Mouse (Mus musculus): ENCODE results near the gene Tbc1d14. TPM values are rescaled to one million over a fixed set of nuclear protein-coding genes. Genes with fewer than 3 reads are reported as not detected.

The Tbc1d14 gene
- polyA plus RNA-seq, 1 experiment from 2014 or later: 30.3 TPM

DNA sequence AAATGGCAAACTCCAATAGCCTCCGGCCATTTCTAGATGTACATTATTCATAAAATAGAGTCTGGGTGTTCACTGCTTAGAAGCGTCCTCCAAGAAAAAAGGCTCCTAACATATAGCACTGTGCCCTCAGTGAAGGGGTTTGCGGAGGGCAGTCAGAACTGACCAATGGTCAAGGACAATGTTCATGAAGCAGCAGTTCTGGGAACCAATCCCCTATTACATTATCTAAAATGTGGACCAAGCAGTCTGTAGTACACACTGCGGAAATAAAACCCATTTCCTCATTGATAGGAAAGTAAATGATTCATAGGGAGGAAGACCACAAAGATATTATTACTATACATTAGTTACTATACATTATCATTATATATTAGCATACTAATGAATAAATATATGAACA lies 32.6 kb downstream of the Tbc1d14 start:
- 0 out of 2 replicates have a peak, but pooled peaks have one; percentile 44 for ATAC-seq
- Histone ChIP-seq H3K9me3 (no peaks in the 10 kb centered on the region), H3K36me3 (no peaks in the 10 kb centered on the region), H3K4me2 (replicated peaks) (peak overlapping the region; percentile 31), H3K4me3 (replicated peaks) (no peak overlapping the region), H3K27ac (peak overlapping the region; percentile 91), H3K27me3 (replicated peaks) (no peaks in the 10 kb centered on the region), H3K9ac (no peak overlapping the region), H3K4me1 (replicated peaks) (peaks cover 18% of the 10 kb centered on the region; the same call in 1 of the 2 replicates)
- 76% methylated on average over 4 of the region's 4 CpGs for WGBS

DNA sequence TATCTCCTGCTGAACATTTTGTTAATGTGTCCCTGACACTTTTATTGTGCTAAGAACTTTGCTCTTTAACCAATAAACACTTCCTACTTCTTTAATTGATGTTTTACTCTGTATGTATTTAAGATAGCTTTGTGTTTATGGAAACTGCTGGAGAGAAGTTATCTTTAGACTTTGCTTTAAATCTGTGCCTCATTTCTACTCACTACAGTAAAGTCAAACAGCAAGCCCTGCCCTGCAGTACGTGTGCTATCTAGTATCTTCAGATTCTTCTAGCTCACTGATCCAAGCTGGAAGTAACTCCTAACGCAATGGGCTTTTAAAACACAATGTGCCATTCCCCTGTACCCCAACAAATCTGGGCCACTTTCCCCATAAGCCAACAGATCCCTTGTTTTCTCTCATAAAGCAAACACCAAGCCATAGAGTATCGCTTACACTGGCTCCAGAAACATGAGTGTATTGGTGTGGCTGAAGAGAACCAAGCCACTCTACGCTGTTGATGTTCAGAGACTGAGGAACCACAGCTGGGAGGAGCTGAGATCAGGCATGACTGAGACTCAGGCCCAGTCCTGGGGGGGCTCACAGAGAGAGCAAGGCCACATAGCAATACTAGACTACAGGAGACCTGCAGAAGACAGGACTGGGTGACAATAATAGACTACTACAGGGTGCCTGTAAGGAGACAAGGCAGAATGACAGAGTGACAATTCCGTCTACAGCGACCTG lies 33.4 kb downstream of the Tbc1d14 start:
- H3K4me3 ChIP-seq (replicated peaks): no peak overlapping the region
- H3K9me3 ChIP-seq: no peaks in the 10 kb centered on the region
- H3K9ac ChIP-seq: no peak overlapping the region
- WGBS: 58% methylated on average over 6 of the region's 6 CpGs
- H3K4me1 ChIP-seq (replicated peaks): peaks cover 19% of the 10 kb centered on the region; the same call in 1 of the 2 replicates
- H3K4me2 ChIP-seq (replicated peaks): peak overlapping the region; percentile 31
- peak overlapping the region; percentile 91 for H3K27ac ChIP-seq
- no peaks in the 10 kb centered on the region for H3K27me3 ChIP-seq (replicated peaks)
- peak; percentile 72 for ATAC-seq
- H3K36me3 ChIP-seq: no peaks in the 10 kb centered on the region

DNA sequence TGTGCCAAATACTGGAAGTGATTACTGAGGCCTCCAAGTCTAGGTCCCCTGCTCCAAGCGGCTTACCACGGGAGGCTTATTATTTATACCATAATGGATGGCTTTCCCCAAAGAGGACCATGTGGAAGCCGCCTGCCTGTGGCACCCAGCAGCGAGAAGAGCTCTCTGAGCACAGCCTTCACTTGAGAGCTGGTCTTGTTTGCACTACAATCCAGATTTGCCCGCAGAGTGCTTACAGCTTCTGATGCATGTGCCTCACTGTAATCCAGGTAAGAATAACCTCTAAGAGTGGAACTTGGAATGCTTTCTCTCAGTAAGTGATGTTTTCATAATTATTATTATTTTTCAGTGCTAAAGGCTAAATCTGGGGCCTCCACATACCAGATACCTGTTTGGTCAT lies 34.0 kb downstream of the Tbc1d14 start:
- H3K36me3 ChIP-seq: no peaks in the 10 kb centered on the region
- no peak overlapping the region for H3K4me2 ChIP-seq (replicated peaks)
- no peak overlapping the region for H3K4me3 ChIP-seq (replicated peaks)
- no peaks in the 10 kb centered on the region for H3K9me3 ChIP-seq
- peak; percentile 16; the same call in 1 of the 2 replicates for ATAC-seq
- H3K27ac ChIP-seq: peak overlapping the region; percentile 82
- H3K4me1 ChIP-seq (replicated peaks): peaks cover 23% of the 10 kb centered on the region; the same call in 1 of the 2 replicates
- 62% methylated on average over 5 of the region's 5 CpGs for WGBS
- no peaks in the 10 kb centered on the region for H3K27me3 ChIP-seq (replicated peaks)
- no peak overlapping the region for H3K9ac ChIP-seq

DNA sequence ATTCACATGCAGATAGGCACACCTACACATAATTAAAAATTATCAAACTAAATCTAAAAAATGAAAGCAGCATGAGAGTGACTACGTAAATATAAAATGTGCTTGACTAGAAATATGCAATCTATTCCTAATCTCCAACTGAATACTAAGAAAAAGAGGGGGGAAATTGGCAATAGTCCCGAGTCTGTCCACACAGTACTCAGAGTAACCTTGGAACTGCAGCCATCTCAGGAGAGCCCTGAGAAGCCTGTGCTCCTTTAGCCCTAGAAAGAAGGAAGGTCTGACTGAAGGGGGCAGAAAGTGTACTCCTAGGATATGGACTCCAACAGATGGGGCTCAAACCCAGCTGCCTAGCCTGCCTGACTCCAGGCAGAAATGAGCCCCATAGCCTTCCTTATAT lies 34.5 kb downstream of the Tbc1d14 start:
- 78% methylated on average over 2 of the region's 2 CpGs for WGBS
- Histone ChIP-seq H3K27me3 (replicated peaks) (no peaks in the 10 kb centered on the region), H3K27ac (peak overlapping the region; percentile 57), H3K9me3 (no peaks in the 10 kb centered on the region), H3K4me2 (replicated peaks) (no peak overlapping the region), H3K4me1 (replicated peaks) (peaks cover 23% of the 10 kb centered on the region; the same call in 1 of the 2 replicates), H3K36me3 (no peaks in the 10 kb centered on the region), H3K9ac (no peak overlapping the region), H3K4me3 (replicated peaks) (no peak overlapping the region)
- no peak for ATAC-seq

DNA sequence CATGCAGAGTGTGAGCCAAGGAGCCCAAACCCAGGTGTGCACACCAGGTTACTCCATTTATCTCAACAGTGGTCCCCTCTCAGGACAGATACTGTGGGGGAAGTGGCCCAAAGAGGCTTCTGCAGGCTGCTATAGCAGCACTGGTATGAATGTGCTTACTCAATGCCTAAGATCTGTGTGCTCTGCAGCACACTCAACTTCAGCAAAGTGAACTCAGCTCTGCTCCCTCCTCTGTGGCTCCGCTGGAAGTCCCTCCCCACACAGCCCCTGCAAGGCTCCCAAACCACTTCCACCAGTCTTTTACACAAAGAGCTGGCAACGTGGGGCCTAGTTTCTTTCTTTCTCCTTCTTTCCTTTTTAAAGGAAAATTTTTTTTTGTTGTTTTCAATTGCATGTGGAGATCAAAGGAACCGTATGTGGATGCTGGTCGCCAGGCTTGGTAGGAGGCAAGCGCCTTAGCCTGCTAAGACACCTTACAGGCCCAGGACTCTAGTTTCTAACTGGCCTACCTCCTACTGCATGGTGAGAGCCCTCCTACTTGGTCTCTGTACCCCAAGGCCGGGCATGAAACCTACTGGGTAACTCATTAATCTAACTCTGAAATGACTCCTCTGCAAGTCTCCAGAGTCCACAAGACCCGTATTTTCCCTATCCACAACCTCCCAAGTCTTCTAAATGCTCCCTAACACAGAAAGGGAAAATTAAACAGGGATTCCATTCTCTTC lies 35.3 kb downstream of the Tbc1d14 start:
- H3K27me3 ChIP-seq (replicated peaks): no peaks in the 10 kb centered on the region
- no peak overlapping the region for H3K4me2 ChIP-seq (replicated peaks)
- 40% methylated on average over 7 of the region's 7 CpGs for whole genome bisulfite sequencing
- no peaks in the 10 kb centered on the region for H3K36me3 ChIP-seq
- peak; percentile 76 for ATAC-seq
- no peaks in the 10 kb centered on the region for H3K9me3 ChIP-seq
- peak overlapping the region; percentile 46 for H3K27ac ChIP-seq
- H3K4me1 ChIP-seq (replicated peaks): peaks cover 23% of the 10 kb centered on the region; the same call in 1 of the 2 replicates
- no peak overlapping the region for H3K9ac ChIP-seq
- H3K4me3 ChIP-seq (replicated peaks): no peak overlapping the region

DNA sequence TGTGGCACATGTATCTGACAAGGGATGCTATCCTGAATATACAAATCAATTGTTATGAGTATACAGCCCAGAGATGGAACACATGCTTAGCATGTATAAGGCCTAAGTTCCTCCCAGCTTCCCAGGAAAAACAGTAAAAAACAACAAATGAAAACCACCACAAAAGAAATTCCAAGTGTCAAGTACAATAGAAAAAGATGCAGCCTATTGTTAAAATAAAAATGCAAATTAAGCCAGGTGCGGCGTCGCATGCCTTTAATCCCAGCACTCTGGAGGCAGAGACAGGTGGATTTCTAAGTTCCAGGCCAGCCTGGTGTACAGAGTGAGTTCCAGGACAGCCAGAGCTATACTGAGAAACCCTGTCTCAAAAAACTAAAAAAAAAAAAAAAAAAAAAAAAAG lies 36.2 kb downstream of the Tbc1d14 start:
- Histone ChIP-seq H3K9ac (no peak overlapping the region), H3K27me3 (replicated peaks) (no peaks in the 10 kb centered on the region), H3K9me3 (no peaks in the 10 kb centered on the region), H3K4me1 (replicated peaks) (peaks cover 23% of the 10 kb centered on the region; the same call in 1 of the 2 replicates), H3K4me3 (replicated peaks) (no peak overlapping the region), H3K4me2 (replicated peaks) (no peak overlapping the region), H3K36me3 (no peaks in the 10 kb centered on the region), H3K27ac (no peak overlapping the region)
- ATAC-seq: no peak
- WGBS: 87% methylated on average over 3 of the region's 3 CpGs

DNA sequence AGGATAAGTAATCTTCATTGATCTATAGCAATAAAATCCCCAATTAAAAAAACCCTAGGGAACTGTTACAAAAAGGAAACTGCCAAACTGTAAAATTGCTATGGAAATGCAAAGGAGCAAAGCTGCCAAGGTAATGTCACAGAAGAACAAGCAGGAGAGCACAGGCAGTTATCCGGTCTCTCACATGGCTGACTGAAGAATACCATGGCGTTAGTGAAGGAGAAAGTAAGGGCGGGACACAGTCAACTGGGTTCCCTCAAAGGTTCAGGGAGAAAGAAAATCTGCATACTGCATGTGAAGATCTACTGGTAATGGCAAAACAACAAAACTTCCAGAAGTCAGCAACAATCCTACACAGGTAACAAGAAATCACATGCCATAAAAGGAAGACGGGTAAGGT lies 36.8 kb downstream of the Tbc1d14 start:
- H3K4me3 ChIP-seq (replicated peaks): no peak overlapping the region
- no peak overlapping the region for H3K9ac ChIP-seq
- H3K4me1 ChIP-seq (replicated peaks): peaks cover 23% of the 10 kb centered on the region; the same call in 1 of the 2 replicates
- H3K27me3 ChIP-seq (replicated peaks): no peaks in the 10 kb centered on the region
- no peaks in the 10 kb centered on the region for H3K9me3 ChIP-seq
- H3K36me3 ChIP-seq: no peaks in the 10 kb centered on the region
- H3K27ac ChIP-seq: no peak overlapping the region
- 74% methylated on average over 4 of the region's 4 CpGs for whole genome bisulfite sequencing
- no peak overlapping the region for H3K4me2 ChIP-seq (replicated peaks)
- ATAC-seq: no peak

DNA sequence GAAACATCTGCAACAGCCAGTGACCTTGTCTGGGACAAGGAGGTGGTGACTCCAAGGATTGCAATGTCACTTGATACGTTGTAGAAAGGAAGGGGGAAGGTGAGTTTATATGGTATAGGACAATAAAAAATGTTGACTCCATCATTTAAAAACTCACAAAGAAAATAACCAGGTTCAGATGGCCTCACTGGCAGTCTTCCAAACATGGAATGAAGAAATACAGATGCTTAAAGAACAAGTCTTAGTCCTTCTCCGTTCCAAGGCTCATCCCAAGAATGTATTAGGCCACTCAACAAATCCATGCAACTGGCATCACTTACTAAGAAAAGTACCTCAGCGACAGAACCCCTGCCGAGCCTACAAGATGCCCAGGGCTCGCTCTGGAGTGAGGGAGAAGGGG lies 38.6 kb downstream of the Tbc1d14 start:
- H3K36me3 ChIP-seq: no peaks in the 10 kb centered on the region
- no peak overlapping the region for H3K9ac ChIP-seq
- H3K27me3 ChIP-seq (replicated peaks): no peaks in the 10 kb centered on the region
- H3K4me1 ChIP-seq (replicated peaks): peaks cover 13% of the 10 kb centered on the region; the same call in 1 of the 2 replicates
- 58% methylated on average over 5 of the region's 5 CpGs for WGBS
- ATAC-seq: no peak
- H3K27ac ChIP-seq: peak overlapping the region; percentile 45
- no peaks in the 10 kb centered on the region for H3K9me3 ChIP-seq
- H3K4me3 ChIP-seq (replicated peaks): no peak overlapping the region
- H3K4me2 ChIP-seq (replicated peaks): no peak overlapping the region

DNA sequence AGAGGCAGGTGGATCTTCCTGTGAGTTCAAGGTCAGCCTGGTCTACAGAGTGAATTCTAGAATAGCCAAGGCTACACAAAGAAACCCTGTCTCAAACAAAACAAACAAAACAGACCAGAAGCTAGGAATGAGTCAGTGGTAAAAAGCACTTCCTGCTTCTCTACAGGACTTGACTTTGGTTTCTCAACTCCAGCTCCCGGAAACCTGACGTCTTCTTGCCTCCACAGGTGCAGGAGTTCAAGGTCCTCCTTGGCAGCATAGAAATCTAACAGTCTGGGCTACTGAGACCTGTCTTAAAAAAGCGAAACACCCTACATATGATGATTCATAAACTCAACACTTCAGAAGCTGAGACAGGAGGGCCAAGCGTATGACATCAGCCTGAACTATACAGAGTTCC lies 39.2 kb downstream of the Tbc1d14 start:
- peak overlapping the region; percentile 45 for H3K27ac ChIP-seq
- H3K4me1 ChIP-seq (replicated peaks): peaks cover 11% of the 10 kb centered on the region; the same call in 1 of the 2 replicates
- no peaks in the 10 kb centered on the region for H3K9me3 ChIP-seq
- WGBS: 42% methylated on average over 4 of the region's 4 CpGs
- no peak overlapping the region for H3K4me3 ChIP-seq (replicated peaks)
- no peaks in the 10 kb centered on the region for H3K27me3 ChIP-seq (replicated peaks)
- peak; percentile 61 for ATAC-seq
- H3K9ac ChIP-seq: no peak overlapping the region
- H3K36me3 ChIP-seq: no peaks in the 10 kb centered on the region
- no peak overlapping the region for H3K4me2 ChIP-seq (replicated peaks)

DNA sequence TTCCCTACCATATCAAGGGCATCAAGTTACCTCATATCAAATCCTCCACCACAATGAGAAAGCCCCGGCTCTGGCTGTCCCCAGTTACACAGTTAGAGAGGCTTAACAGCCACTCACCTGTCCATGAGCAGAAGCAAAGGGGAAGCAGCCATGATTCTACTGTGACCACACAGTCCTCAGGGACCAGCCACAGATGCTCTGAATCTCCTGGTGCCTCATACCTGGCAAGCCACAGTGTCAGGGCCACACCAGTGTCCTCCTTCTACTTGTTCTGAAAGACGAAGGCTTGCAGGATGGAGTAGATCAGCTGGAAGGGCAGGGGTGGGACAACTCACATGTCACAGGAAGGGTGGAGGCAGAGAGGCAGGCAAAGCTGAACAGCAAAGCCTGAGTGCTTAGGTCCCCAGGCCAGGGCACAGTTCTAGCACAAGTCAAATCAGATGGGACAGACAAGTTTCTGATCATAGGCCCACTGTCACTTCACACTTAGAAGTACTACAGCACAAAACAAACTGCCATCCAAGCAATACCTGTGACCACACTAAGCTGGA lies 39.9 kb downstream of the Tbc1d14 start:
- H3K4me2 ChIP-seq (replicated peaks): no peak overlapping the region
- peaks cover 9% of the 10 kb centered on the region; the same call in 1 of the 2 replicates for H3K4me1 ChIP-seq (replicated peaks)
- H3K9ac ChIP-seq: no peak overlapping the region
- ATAC-seq: no peak
- H3K27ac ChIP-seq: no peak overlapping the region
- WGBS: 69% methylated on average over 2 of the region's 2 CpGs
- H3K36me3 ChIP-seq: no peaks in the 10 kb centered on the region
- H3K9me3 ChIP-seq: no peaks in the 10 kb centered on the region
- no peak overlapping the region for H3K4me3 ChIP-seq (replicated peaks)
- H3K27me3 ChIP-seq (replicated peaks): no peaks in the 10 kb centered on the region

DNA sequence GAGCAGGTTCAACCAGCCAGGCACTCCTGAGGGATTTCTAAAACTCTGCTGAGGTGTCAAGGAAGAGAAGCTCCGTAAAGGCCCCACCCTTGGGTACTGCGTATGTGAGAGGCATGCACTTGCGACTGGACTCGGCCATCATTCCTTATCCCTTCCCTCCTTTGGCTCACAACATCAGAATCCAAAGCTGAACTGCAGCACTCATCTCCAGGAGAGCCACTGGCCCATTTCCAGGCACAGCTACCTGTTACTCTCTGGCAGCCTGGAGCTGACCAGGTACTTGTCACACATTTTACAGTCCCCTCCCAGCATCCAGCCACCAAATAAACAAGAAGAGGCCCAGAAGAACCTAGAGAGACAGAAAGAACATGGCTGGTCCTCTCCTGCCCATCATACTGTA lies 40.7 kb downstream of the Tbc1d14 start:
- Histone ChIP-seq H3K4me2 (replicated peaks) (no peak overlapping the region), H3K4me3 (replicated peaks) (no peak overlapping the region), H3K36me3 (no peaks in the 10 kb centered on the region), H3K4me1 (replicated peaks) (peaks cover 9% of the 10 kb centered on the region; the same call in 1 of the 2 replicates), H3K27ac (no peak overlapping the region), H3K9me3 (no peaks in the 10 kb centered on the region), H3K9ac (no peak overlapping the region), H3K27me3 (replicated peaks) (no peaks in the 10 kb centered on the region)
- 0 out of 2 replicates have a peak, but pooled peaks have one; percentile 18 for ATAC-seq
- WGBS: 92% methylated on average over 4 of the region's 4 CpGs

DNA sequence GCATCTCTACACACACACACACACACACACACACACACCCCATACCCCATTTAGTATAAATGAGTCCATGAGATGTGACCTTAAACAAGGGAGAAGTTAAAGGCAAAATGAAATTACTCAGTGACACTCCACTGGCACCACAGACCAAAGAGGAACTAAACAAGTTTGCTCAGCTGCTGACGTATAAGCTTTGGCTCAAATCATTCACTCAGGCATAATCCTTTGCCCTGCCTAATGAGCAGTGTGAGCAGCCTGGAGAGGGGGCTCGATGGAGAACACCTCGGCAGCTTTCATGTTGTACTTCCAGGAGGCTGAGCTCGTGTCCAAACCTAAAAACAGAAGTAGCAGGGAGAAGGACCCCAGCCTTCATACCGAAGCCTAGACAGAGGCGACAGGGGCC lies 43.8 kb downstream of the Tbc1d14 start:
- no peaks in the 10 kb centered on the region for H3K36me3 ChIP-seq
- H3K9me3 ChIP-seq: no peaks in the 10 kb centered on the region
- no peak overlapping the region for H3K9ac ChIP-seq
- no peaks in the 10 kb centered on the region for H3K27me3 ChIP-seq (replicated peaks)
- WGBS: 60% methylated on average over 6 of the region's 6 CpGs
- H3K4me3 ChIP-seq (replicated peaks): no peak overlapping the region
- no peak overlapping the region for H3K4me2 ChIP-seq (replicated peaks)
- no peak for ATAC-seq
- 0 out of 2 replicates have a peak, but pooled peaks cover under 1% of the 10 kb centered on the region for H3K4me1 ChIP-seq (replicated peaks)
- H3K27ac ChIP-seq: no peak overlapping the region
